Mouse (Mus musculus) kidney, adult 11 months (tissue): Measurements from ENCODE around the gene Nav2.
A peak's percentile ranks its signal among the peaks of the same experiment; 100 is the strongest.

Experiments
- DNase-seq: peaks from one replicate; pipeline ENCODE4 v3.0.0; 2022

Nav2 gene

GRCm38 (mm10) chr7:49175784-49176409 is 267.4 kb downstream of the Nav2 start:
- DNase-seq = no peak

- DNase-seq = no peak
These were observed 268.2 kb downstream of the Nav2 start for GRCm38 (mm10) chr7:49176590-49177201.

GRCm38 (mm10) chr7:49178217-49178616 is 269.7 kb downstream of the Nav2 start:
- DNase-seq = no peak

- DNase-seq = no peak
These were observed 272.5 kb downstream of the Nav2 start for GRCm38 (mm10) chr7:49181010-49181409.

GRCm38 (mm10) chr7:49182427-49182826 is 273.9 kb downstream of the Nav2 start:
- no peak for DNase-seq

- DNase-seq = no peak
These were observed 275.2 kb downstream of the Nav2 start for GRCm38 (mm10) chr7:49183696-49184095.

GRCm38 (mm10) chr7:49185991-49186390 is 277.5 kb downstream of the Nav2 start:
- no peak for DNase-seq

- DNase-seq = no peak
These were observed 280.8 kb downstream of the Nav2 start for GRCm38 (mm10) chr7:49189364-49189763.

- DNase-seq = no peak
These were observed 281.9 kb downstream of the Nav2 start for GRCm38 (mm10) chr7:49190231-49190985.

GRCm38 (mm10) chr7:49191081-49191678 is 282.7 kb downstream of the Nav2 start:
- no peak for DNase-seq

GRCm38 (mm10) chr7:49192061-49192695 is 283.7 kb downstream of the Nav2 start:
- no peak for DNase-seq

- no peak for DNase-seq
These were observed 287.2 kb downstream of the Nav2 start for GRCm38 (mm10) chr7:49195711-49196147.

- DNase-seq = no peak
These were observed 290.9 kb downstream of the Nav2 start for GRCm38 (mm10) chr7:49199366-49199765.

GRCm38 (mm10) chr7:49200270-49200669 is 291.8 kb downstream of the Nav2 start:
- no peak for DNase-seq

GRCm38 (mm10) chr7:49202971-49203370 is 294.5 kb downstream of the Nav2 start:
- peak; percentile 9 for DNase-seq

GRCm38 (mm10) chr7:49204856-49205255 is 296.3 kb downstream of the Nav2 start:
- peak; percentile 36 for DNase-seq

- DNase-seq = no peak
These were observed 297.0 kb downstream of the Nav2 start for GRCm38 (mm10) chr7:49205551-49205950.

GRCm38 (mm10) chr7:49206775-49207676 is 298.5 kb downstream of the Nav2 start:
- no peak for DNase-seq

- DNase-seq = peak; percentile 46
These were observed 301.0 kb downstream of the Nav2 start for GRCm38 (mm10) chr7:49209526-49209925.

- peak; percentile 16 for DNase-seq
These were observed 302.2 kb downstream of the Nav2 start for GRCm38 (mm10) chr7:49210721-49211120.

- peak; percentile 59 for DNase-seq
These were observed 304.5 kb downstream of the Nav2 start for GRCm38 (mm10) chr7:49213011-49213410.

GRCm38 (mm10) chr7:49217786-49218185 is 309.3 kb downstream of the Nav2 start:
- no peak for DNase-seq
